Mouse (Mus musculus) lung, adult 2 months (tissue): ENCODE measurements around the gene Nos1ap.

Experiments
- CTCF ChIP-seq: fragments of 200-500 bp; IDR thresholded peaks from 2 replicates; pipeline ENCODE4 v1.5.1; 2011; ENCODE audit warnings: mild to moderate bottlenecking, low read length, control low read depth; ENCODE audit not compliant: insufficient read depth
- POLR2A ChIP-seq: fragments of 200-500 bp; IDR thresholded peaks from 2 replicates; pipeline ENCODE4 v1.6.1; 2011; ENCODE audit warnings: low read depth, mild to moderate bottlenecking, control low read depth, low read length, borderline replicate concordance; ENCODE audit errors: extremely low read depth

DNA sequence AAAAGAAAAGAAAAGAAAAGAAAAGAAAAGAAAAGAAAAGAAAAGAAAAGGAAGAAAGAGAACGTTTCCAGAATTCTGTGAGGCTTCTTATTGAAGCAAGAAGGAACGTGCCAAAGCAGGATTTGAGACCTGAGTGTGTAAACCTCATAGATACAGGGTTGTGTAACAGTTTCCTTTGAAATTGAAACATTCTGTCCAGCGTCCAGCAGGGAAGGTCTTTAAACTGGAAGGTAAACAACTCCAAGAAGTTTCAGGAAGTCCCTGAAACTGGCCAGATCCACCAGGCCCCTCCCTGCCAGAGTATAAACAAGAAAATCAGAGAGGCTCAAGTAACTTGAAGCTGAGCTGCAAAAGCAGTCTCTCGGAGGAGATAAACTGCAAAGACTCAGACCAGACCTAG is 870 bp upstream of the Nos1ap start:
- TF ChIP-seq CTCF (no peak), POLR2A (no peak)
